Mouse (Mus musculus) heart, postnatal 0 days (tissue): ENCODE results near the gene Gak. TPM values are rescaled to one million over a fixed set of nuclear protein-coding genes. Genes with fewer than 3 reads are reported as not detected.
A peak's percentile ranks its signal among the peaks of the same experiment; 100 is the strongest.

Experiments used
- ATAC-seq: fragments of 200-750 bp; cut with Nextera tagmentation; 2 replicates; pipeline ENCODE4 v1.8.0; 2017; ENCODE audit warnings: low read depth, moderate number of reproducible peaks, moderate library complexity; ENCODE audit not compliant: insufficient read depth
- DNase-seq: peaks from one replicate; pipeline ENCODE4 v3.0.0-alpha.2; 2016; ENCODE audit warnings: low spot score
- H3K27ac ChIP-seq: fragments of 300-500 bp; sonication (generic); 2 replicates; pipeline ENCODE4 v1.5.1; 2014; ENCODE audit warnings: low read depth, mild to moderate bottlenecking
- H3K27me3 ChIP-seq: fragments of 300-500 bp; sonication (generic); 2 replicates; pipeline ENCODE4 v1.6.1; 2014; ENCODE audit warnings: low read length, mixed read lengths; ENCODE audit not compliant: control insufficient read depth, insufficient read depth
- H3K36me3 ChIP-seq: fragments of 300-500 bp; sonication (generic); replicated peaks from 2 replicates; pipeline ENCODE4 v1.6.1; 2014; ENCODE audit warnings: low read length, mixed read lengths; ENCODE audit not compliant: control insufficient read depth, insufficient read depth
- H3K4me1 ChIP-seq: fragments of 300-500 bp; sonication (generic); 2 replicates; pipeline ENCODE4 v1.6.1; 2014; ENCODE audit warnings: antibody characterized with exemption; ENCODE audit not compliant: control insufficient read depth, insufficient read depth
- H3K4me2 ChIP-seq: fragments of 300-500 bp; sonication (generic); 2 replicates; pipeline ENCODE4 v1.6.1; 2014; ENCODE audit warnings: low read depth, mild to moderate bottlenecking, low read length, moderate library complexity
- H3K4me3 ChIP-seq: fragments of 300-500 bp; sonication (generic); 2 replicates; pipeline ENCODE4 v1.5.1; 2014; ENCODE audit warnings: low read depth, low read length
- H3K9ac ChIP-seq: fragments of 300-500 bp; sonication (generic); replicated peaks from 2 replicates; pipeline ENCODE4 v1.6.1; 2014; ENCODE audit warnings: low read depth, low read length, mixed read lengths
- H3K9me3 ChIP-seq: fragments of 300-500 bp; sonication (generic); replicated peaks from 2 replicates; pipeline ENCODE4 v1.6.1; 2016; ENCODE audit warnings: low read length; ENCODE audit not compliant: control insufficient read depth
- CTCF ChIP-seq: IDR thresholded peaks from 2 replicates; pipeline ENCODE4 v1.5.1; 2016; ENCODE audit warnings: antibody characterized with exemption, control low read depth, low read depth
- EP300 ChIP-seq: IDR thresholded peaks from 2 replicates; pipeline ENCODE4 v1.6.1; 2016; ENCODE audit warnings: antibody characterized with exemption, low read depth
- whole genome bisulfite sequencing: fragments of 180-500 bp; shearing (Covaris S2); extraction: QIAGEN DNeasy Blood & Tissue Kit; methylation state at CpG from one replicate; pipeline ENCODE4 v1.1.7; 2014; 5-methylcytosine and 5-hydroxymethylcytosine counted together
- polyA plus RNA-seq: library from polyadenylated mRNA; unstranded; fragments of >200 nt; fragmentation: Nextera tagmentation; extraction: Ambion mirVana; gene quantifications from 2 replicates; pipeline ENCODE4 v1.2.1, GENCODE M21; 2015
- total RNA-seq: library from RNA; depleted of rRNA; stranded (reverse); fragments of >200 nt; gene quantifications from 2 replicates; pipeline ENCODE4 v1.2.3, GENCODE M21; 2014; ENCODE audit warnings: low replicate concordance

Gene Gak
- total and polyA plus RNA-seq, 2 experiments from 2014 or later, result 15.0 to 29.4 TPM

DNA sequence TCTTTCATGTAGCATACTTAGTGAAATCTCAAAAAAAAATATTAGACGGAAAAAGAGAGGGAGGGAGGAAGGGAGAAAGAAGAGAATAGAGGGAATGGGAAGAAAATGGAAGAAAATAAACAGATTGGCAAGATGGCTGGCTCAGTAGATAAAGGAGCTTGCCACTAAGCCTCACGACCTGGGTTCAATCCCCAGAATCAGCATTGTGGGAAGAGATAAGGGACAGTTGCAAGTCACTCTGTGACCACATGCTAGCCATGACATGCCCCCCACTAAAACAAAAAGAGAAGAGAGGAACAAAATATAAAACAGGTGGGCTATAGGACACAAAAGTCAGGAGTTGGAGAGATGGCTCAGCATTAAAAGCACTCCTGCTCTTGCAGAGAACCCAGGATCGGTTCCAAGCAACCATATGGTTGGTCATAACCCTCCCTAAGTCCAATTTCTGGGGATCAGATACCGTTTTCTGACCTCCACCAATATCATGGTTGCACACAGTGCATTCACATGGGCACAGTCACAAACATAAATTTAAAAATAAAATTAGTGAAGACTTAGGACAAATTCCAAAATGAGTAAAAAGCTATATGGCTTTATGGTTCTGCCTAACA lies 3.4 kb downstream of the Gak start:
- no peaks in the 10 kb centered on the region for H3K9me3 ChIP-seq
- ATAC-seq, result no peak
- no peak for TF ChIP-seq CTCF
- H3K27ac ChIP-seq, result no peak overlapping the region
- DNase-seq, result no peak
- H3K4me1 ChIP-seq, result peaks cover 20% of the 10 kb centered on the region; the same call in 1 of the 2 replicates
- no peak overlapping the region for H3K9ac ChIP-seq
- peaks cover 26% of the 10 kb centered on the region for H3K36me3 ChIP-seq
- H3K4me3 ChIP-seq, result no peak overlapping the region
- whole genome bisulfite sequencing, result 71% methylated on average over 4 of the region's 4 CpGs
- H3K4me2 ChIP-seq, result no peak overlapping the region
- H3K27me3 ChIP-seq, result no peaks in the 10 kb centered on the region

DNA sequence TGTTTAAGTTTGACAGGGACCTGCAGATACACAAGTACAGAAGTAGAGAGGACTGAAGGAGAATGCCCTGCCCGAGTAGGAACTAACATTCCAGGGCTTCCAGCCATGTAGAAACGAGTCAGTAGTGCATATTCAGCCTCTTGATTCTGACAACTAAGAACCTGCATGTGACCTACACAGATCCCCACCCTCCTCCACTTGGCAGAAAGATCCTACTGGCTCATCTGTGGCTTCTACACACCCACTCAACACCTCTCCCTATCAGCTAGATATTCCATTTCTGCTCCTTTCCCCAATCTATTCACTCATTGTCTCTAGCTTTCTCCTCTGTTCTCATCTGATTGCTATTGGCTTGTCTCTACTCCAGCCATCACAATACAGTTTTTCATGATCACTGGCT lies 7.7 kb downstream of the Gak start:
- Histone ChIP-seq H3K4me3 (no peak overlapping the region), H3K9ac (no peak overlapping the region), H3K36me3 (peaks cover 48% of the 10 kb centered on the region), H3K4me1 (0 out of 2 replicates have a peak, but pooled peaks cover 3% of the 10 kb centered on the region), H3K27ac (peak overlapping the region; percentile 17), H3K27me3 (no peaks in the 10 kb centered on the region), H3K4me2 (no peak overlapping the region), H3K9me3 (no peaks in the 10 kb centered on the region)
- no peak for TF ChIP-seq CTCF
- TF ChIP-seq EP300, result no peak
- 39% methylated on average over 2 of the region's 2 CpGs for WGBS
- peak; percentile 63 for ATAC-seq
- DNase-seq, result peak; percentile 28

DNA sequence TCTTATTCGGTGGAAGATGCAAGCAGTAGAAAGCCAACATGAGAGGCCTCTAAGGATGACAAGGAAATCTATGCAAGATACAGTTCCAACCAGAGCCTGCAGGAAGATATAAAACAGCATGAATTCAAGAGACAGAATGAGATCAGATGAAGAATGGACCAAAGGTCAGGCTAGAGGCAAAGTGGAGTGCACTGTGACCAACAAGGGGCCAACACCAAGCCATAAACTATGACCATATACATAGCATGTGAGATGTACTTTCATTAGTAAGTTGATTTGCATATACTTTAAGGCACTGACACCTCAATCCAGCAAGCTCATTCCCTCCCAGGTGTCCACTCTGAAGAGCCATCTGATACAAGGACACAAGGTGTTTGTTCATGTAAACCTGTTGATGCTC lies 19.1 kb downstream of the Gak start:
- Histone ChIP-seq H3K27ac (no peak overlapping the region), H3K27me3 (no peaks in the 10 kb centered on the region), H3K36me3 (peaks cover 95% of the 10 kb centered on the region), H3K4me1 (no peaks in the 10 kb centered on the region), H3K4me2 (no peak overlapping the region), H3K9me3 (no peaks in the 10 kb centered on the region), H3K9ac (no peak overlapping the region), H3K4me3 (no peak overlapping the region)
- no peak for TF ChIP-seq CTCF
- TF ChIP-seq EP300, result no peak
- 91% methylated on average over 1 of the region's 1 CpGs for WGBS
- no peak for DNase-seq
- ATAC-seq, result no peak

DNA sequence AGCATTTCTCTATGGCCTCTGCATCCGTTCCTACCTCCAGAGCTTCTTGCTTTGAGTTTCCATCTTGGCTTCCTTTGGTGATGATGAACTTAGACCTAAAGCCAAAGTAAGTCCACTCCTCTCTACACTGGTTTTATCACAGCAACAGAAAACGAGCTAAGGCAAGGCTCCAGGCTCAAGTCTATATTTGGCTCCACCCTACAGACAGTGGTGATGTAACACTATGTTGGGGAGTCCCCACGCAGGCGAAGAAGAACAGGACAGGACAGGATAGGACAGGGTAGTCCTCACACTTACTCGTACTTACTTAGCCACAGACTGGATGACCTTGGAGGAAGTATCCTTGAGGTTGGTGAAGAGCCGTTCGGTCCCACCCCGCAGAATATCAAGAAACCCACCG lies 27.0 kb downstream of the Gak start:
- TF ChIP-seq EP300 (no peak), CTCF (no peak)
- DNase-seq (no peak), ATAC-seq (no peak)
- Histone ChIP-seq H3K36me3 (peaks cover 98% of the 10 kb centered on the region), H3K9ac (no peak overlapping the region), H3K4me1 (no peaks in the 10 kb centered on the region), H3K4me3 (no peak overlapping the region), H3K4me2 (no peak overlapping the region), H3K9me3 (no peaks in the 10 kb centered on the region), H3K27me3 (no peaks in the 10 kb centered on the region), H3K27ac (no peak overlapping the region)
- WGBS, result 79% methylated on average over 9 of the region's 9 CpGs

DNA sequence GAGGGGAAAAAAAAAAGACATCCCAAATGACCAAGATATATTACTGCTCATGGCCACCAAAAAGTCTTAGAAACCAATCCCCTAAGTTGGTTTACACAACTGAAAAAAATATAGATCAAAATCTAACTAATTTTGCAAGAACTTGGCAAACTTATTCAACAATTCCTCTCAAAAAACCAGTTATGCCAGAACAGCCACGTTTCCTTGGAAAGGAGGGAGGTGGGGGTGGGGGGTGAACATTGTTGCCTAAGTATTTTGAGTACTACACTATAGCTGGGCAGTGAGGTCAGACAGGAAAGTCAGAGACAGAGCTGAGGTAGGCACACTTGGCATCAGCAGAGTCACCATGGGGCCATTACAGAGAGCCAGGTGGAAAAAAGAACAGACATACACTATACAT lies 29.6 kb downstream of the Gak start:
- Histone ChIP-seq H3K9ac (no peak overlapping the region), H3K27ac (no peak overlapping the region), H3K4me3 (no peak overlapping the region), H3K4me1 (no peaks in the 10 kb centered on the region), H3K4me2 (no peak overlapping the region), H3K27me3 (no peaks in the 10 kb centered on the region), H3K36me3 (peaks cover 98% of the 10 kb centered on the region), H3K9me3 (no peaks in the 10 kb centered on the region)
- 67% methylated on average over 1 of the region's 1 CpGs for WGBS
- TF ChIP-seq EP300, result no peak
- no peak for TF ChIP-seq CTCF
- DNase-seq, result no peak
- no peak for ATAC-seq

DNA sequence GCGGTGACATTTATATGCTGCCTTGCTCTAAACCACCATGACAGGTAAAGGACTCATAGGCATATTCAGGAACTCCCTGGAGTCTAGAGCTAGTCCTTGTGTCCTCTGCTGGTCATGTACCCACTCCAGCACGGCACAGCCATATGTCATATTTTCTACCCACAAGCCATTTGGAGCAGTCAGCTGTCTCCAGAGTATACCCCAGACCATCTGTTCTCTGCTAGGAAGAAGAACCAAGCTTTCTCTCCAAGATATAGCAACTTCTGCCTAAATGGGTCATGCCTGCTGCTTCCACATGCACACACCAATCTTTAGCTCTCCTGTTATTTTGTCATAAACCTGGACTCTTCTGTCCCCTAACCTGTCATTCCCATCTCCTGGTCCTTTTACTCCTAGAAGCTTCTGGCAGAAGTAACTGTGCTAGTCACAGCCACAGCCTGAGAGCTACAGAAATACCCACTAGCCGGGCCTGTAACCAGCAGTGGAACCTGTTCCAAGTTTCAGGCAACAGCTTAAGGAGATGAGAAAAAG lies 48.1 kb downstream of the Gak start:
- no peak overlapping the region for H3K4me2 ChIP-seq
- H3K4me3 ChIP-seq, result no peak overlapping the region
- H3K4me1 ChIP-seq, result no peaks in the 10 kb centered on the region
- no peak for DNase-seq
- H3K27ac ChIP-seq, result no peak overlapping the region
- ATAC-seq, result no peak
- 92% methylated on average over 3 of the region's 3 CpGs for WGBS
- no peaks in the 10 kb centered on the region for H3K27me3 ChIP-seq
- H3K36me3 ChIP-seq, result peaks cover 87% of the 10 kb centered on the region
- TF ChIP-seq CTCF (no peak), EP300 (no peak)
- no peak overlapping the region for H3K9ac ChIP-seq
- H3K9me3 ChIP-seq, result no peaks in the 10 kb centered on the region
